Mouse (Mus musculus): ENCODE results near the gene Lhfpl3. TPM values are rescaled to one million over a fixed set of nuclear protein-coding genes. Genes with fewer than 3 reads are reported as not detected.

The Lhfpl3 gene
- total RNA-seq, 2 experiments from 2014 or later, result 19.0 to 23.4 TPM

DNA sequence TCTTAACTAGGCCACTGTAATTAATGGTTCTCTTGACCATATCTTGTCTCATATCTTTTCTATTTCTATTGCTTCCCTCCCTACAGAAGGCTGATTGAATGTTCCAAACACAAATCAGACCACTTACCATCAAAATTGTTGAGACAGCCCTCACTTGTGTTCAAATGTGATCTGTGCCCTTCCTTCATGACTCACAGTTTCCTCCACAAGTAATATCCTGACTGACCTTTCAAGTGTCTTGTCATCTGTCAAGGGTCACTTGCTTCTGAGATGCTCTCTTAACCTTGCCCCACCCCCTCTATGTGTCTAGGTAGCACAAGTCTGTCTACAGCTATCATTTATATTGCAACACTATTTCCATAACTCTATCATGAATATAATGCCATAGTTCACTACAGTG lies 154.1 kb downstream of the Lhfpl3 start:
- intact Hi-C loops (cut with DNase I), result no loop called here
- DNase-seq (ENCODE audit: low spot score in 2 of 2), result no peak

DNA sequence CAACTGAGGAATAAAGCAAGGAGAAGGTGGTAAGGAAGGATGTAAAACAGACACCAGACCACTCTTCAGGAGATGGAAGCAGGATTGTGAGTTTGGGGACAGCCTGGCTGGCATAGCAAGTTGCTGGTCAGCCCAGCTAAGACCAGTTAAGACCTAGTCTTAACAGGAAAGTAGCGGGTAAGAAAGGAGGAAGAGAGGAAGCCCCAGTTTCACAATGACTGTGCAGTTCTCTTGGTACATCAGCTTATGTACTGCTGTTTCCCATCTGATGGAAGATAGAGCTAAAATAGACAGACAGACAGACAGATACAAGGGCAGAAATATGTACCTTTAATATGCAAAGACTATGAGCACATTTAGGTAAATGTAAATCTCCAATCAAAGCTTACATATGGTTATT lies 171.3 kb downstream of the Lhfpl3 start:
- intact Hi-C loops (cut with DNase I), result no loop called here
- DNase-seq (ENCODE audit: low spot score in 2 of 2), result no peak

DNA sequence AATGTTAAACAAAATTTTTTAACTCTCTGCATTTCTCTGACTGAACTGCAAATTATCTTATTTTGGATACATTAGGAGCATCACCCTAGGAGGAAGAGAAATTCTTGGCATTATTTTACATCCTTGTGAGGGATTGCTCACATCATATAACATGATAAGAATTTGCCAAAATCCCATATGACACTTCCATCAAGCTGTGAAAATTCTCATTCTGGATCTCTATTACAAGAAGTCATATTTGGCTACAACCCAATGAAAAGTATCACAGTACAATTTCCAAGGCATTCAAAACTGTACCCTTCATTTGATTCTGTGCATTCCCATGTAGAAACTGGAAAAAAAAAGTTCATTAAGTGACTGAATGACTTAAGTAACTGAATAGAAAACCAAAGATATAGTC lies 180.3 kb downstream of the Lhfpl3 start:
- intact Hi-C loops (cut with DNase I), result no loop called here
- DNase-seq (ENCODE audit: low spot score in 2 of 2), result no peak

DNA sequence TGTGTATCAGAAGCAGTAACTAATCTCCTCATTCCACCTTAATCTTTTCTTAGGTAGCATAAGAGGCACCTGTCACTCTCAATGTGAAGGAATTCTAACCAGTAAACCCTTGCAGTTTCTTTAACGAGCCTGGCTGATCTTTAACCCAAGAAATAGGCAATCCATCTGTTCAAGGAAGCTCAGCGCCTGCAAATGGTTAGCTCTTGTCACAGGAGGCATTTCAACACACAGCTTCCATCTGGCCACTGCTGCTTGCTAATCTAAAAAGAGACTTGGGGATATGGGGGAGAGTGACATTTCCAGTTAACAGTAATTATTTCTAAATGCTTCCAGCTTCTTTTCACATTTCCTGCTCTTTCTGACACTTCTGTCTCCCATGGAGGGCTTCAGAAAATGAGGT lies 182.9 kb downstream of the Lhfpl3 start:
- intact Hi-C loops (cut with DNase I), result no loop called here
- DNase-seq (ENCODE audit: low spot score in 2 of 2), result no peak

DNA sequence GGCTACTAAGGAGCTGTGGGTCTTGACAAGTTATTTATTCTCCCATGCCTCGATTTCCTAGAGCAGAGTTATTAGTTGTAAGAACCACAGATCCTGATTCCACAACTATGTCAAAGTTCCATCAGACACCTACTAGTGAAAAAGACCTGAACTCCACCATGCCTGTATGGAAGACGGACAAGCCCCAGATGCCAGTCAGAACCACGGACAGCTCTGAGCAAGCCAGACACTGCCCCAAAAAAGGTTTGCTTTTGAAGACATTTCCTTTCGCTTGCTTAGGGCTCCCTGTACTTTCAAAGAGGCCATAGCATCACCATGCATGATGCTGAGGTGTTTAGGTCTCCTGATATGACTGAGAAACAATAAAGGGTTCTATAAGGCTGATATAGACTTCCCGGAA lies 197.4 kb downstream of the Lhfpl3 start:
- no peak for DNase-seq (ENCODE audit: low spot score in 2 of 2)
- intact Hi-C loops (cut with DNase I), result no loop called here

DNA sequence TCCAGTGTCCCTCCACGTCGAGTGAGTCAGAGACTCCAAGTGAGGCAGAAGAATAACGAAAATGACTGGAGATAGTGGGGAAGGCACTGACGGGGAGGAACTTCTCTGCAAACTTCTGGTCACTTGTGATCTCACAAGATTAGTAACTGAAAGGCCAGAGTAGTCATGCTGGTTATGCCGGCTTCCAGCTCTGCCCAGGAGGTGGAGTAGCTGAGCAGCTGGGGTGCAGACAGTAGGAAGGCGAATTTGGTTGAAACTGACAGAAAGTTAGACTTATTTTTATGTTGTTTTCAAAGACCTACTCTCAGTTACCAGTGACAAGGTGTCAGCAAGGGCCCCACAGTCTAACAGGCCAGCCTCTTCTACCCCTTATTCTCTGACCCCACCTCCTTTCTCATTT lies 217.4 kb downstream of the Lhfpl3 start:
- intact Hi-C loops (cut with DNase I), result no loop called here
- no peak for DNase-seq (ENCODE audit: low spot score in 2 of 2)

DNA sequence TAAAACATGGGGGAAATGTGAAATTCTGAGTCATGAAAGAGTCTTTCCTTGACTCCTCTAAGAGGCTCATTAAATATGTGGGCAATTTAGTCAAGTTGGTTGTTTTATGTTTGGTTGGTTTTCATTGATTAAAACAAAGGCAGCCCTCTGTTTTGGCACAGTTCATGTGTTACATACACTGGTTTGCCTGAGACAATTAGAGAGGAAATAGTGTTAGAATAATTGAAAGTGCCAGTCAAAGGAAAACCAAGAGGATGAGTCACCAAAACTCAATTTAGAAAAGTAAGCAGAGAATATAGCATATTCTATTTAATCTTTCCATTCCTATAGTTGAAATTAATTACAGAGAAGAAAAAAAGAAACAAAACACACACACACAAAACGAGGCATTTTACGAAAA lies 240.9 kb downstream of the Lhfpl3 start:
- intact Hi-C loops (cut with DNase I), result no loop called here
- no peak for DNase-seq (ENCODE audit: low spot score in 2 of 2)

DNA sequence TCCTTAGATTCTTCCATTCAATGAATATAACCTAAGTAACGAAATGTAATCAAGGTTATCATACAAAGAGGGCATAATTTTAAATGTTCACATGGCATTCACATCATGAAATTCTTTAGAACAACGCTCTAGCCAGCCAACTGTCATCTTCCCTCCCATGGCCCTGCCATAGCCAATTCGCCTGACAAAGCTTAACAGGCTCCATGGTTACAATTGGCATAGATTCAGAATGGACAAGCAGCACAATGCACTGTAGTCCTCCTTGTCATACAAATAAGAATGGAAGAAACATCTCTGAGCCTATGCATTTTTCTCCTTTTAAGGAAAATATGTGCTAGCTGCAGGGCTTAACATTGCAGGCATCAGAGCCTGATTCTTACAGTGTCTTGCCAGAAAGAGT lies 254.0 kb downstream of the Lhfpl3 start:
- intact Hi-C loops (cut with DNase I), result no loop called here
- no peak for DNase-seq (ENCODE audit: low spot score in 2 of 2)

DNA sequence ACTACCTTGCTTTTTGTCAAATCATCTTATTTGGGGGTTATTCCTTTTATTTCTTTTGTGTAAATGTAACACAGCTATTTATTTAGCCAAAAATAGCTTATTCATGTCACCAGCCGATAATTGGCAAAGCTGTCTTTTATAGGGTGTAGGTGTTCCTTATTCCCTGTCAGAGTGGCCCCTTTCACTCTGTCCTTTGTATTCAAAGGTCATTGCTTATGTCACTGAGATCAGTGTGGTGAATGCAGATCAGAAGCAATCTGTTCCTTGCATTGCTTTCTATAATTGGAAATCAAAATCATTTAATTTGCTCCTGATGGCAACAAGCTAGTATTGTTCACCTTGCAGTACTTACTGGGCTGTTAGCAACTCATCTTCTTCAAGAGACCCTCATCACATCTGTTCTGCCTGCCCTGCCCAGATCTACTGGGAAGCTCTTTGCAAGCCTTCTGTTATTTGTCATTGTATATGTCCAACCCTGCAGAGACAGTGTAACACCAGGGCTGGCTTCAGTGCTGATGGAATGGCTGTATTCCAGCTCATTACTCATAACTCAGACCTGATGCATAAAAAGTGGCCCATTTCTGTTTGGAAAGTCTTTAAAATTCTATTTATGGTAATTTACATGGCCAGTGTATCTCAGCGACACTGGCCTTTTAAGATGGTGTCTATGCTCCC lies 257.4 kb downstream of the Lhfpl3 start:
- DNase-seq (ENCODE audit: low spot score in 2 of 2), result peak in 1 of 2 experiments; percentile 25
- intact Hi-C loops (cut with DNase I), result no loop called here

DNA sequence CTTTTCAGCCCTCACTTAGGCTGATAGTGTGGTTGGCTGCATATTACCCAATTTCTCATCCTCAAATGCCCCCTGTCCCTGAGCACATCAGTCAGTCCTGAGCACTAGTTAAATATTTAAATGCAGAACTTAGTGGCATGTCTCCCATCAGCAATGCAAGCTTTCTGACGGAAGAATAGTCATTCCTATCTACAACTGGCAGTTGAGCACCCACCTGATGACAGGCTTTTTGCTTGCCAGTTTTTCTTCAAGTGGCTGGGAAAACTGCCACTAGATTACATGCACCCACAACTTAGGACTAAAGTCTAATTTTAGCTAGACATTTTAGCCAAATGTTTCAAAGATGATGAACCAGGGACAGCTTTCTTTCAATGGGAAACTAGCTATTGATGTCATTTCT lies 260.3 kb downstream of the Lhfpl3 start:
- intact Hi-C loops (cut with DNase I), result no loop called here
- no peak for DNase-seq (ENCODE audit: low spot score in 2 of 2)

DNA sequence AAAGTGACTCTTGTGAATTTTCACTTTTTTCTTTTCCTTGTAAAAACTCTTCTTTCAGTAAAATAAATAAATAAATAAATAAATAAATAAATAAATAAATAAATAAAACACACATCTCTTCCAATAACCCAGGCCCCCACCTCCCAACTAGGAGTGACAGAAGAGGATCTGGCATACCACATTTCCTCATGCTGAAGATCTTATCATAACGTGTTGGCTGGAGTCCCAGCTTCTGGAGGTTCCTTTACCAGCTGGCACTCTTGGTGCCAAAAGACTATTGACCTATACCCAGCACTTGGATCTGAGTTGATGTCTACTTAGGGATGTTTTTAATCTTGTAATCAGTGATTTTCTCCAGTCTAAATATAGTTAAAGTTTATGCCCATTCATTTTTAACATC lies 264.6 kb downstream of the Lhfpl3 start:
- intact Hi-C loops (cut with DNase I), result no loop called here
- DNase-seq (ENCODE audit: low spot score in 2 of 2), result no peak

DNA sequence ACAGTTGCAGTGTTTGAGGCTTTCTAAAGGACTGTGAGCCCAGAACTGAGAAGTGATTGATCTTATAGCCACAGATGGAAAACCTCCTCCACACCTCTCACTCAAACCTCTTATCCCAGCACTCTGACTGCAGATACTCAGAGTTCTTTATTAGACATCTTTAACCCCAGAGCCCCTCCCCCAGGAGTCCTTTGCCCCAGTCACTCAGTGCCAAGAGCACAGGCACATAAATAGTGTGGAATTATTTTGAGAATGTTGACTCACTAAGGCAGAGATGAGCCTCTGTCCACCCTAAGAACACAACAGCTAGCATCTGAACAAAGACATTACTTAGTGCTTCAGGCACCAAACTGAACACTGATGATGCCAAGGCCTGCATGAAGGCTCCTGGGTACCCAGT lies 268.1 kb downstream of the Lhfpl3 start:
- intact Hi-C loops (cut with DNase I), result no loop called here
- no peak for DNase-seq (ENCODE audit: low spot score in 2 of 2)

DNA sequence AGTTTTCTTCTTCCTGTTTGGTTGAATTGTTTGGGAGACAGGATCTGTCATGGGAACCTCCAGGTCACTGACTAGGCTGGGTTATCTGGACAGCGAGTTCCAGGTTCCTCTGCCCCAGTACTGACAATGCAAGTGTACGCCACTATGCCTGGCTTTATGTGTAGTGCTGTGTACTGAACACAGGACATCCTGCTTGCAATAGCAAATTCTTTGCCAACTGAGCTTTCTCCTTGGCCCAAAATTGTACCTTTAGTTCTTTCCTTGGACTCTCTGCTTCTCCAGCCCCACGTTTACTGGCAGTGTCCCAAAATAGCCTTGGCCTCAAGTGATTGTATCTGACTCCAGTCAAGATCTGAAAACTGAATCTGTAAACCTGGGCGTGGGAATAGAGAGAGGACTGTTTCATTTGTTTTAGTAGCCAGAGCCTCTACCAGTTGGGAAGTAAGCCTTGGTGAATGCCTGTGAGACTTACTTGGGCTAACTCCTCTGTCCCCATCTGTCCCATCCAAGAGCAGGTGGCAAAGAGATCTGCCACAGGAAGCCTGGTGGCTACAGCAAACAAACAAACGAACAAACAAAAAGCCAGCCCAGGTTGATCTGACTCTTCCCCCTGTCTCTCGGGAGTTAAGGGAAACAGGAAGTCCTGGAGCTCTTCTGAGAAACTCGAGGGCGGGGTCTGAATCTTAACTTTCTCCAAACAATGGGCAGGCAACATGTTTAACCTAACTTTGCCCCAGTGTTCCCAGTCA lies 269.9 kb downstream of the Lhfpl3 start:
- no peak for DNase-seq (ENCODE audit: low spot score in 2 of 2)
- intact Hi-C loops (cut with DNase I), result no loop called here

DNA sequence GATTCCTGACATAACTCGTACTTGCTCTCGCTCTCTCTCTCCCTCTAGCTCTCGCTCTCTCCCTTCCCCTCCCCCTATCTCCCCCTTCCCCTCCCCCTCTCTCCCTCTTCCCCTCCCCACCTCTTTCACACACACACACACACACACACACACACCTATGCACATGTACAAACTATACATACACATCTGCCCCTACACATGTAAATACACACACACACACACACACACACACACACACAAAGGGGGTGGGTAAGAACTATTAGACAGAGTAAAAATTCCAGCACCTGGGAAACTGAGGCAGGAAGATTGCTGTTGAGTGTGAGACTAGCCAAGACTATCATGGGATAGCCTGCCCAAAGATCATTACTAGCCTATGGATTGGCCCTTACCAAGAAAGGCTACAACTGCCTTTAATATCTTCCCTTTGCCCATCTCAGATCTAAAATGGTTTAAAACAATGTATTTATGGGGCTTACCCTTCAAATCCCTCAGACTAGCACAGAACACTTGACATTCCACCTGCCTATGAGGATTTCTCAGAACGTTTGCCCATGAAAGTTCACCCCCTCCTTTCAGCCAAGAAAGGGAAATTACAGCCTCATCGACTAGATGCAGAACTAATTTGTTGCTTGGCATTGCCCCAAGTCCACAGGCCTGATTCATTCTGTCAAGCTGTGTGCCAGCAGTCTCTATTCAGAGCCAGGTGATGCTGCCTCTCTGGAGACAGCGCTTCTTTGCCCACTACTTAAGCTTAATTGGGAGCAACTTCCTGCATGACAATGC lies 289.3 kb downstream of the Lhfpl3 start:
- DNase-seq (ENCODE audit: low spot score in 2 of 2), result peak; percentile 28 to 39
- intact Hi-C loops (cut with DNase I), result no loop called here

DNA sequence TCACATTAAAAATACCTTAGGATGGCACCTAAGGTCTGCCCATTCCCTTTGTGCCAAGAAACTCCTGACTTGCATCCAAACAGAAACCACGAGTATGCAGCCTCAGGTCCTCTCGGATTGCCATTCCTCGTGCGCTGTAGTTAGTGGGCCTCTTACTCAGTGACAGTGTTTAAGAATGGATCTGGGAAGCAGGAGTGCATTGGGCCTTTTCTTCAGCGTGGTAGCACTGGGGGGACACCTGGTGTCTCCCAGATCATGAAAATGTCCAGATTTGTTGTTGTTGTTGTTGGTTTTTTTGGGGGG lies 289.8 kb downstream of the Lhfpl3 start:
- DNase-seq (ENCODE audit: low spot score in 2 of 2), result no peak
- intact Hi-C loops (cut with DNase I), result no loop called here

DNA sequence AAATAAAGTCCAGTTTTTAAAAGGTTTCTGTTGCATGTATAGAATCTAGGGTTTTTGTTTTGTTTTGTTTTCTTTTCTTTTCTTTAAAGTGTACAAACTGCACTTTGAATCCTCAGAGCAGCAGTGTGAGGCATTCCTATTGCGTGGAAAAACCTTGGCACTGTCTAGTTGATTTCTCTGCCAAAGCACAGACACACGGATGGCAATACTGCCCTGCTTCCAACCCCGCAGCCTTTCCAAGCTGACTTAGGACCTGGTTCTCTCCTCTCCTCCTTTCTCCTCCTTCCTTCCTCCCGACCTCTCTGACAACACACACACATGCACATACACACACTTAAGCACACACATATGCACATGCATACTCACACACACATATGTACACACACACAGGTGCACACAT lies 294.6 kb downstream of the Lhfpl3 start:
- no peak for DNase-seq (ENCODE audit: low spot score in 2 of 2)
- intact Hi-C loops (cut with DNase I), result no loop called here

DNA sequence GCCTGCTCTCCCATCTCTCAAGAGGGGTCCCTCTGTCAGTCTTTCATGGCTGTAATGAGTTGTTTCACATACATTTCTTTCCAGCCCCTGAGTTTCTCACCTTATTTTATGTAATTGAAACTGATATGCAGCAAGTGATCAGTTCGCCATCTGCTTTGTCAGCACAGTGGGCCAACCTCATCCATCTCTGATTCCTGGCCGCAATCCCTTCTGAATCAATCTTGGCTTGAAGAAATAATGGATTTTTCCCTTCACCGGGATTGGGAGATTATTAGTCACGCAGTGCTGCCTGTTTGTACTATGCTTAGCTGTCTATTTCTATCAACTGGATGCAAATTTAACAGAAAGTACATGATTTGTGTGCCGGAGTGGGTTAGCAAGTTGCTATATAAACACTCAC lies 297.0 kb downstream of the Lhfpl3 start:
- no peak for DNase-seq (ENCODE audit: low spot score in 2 of 2)

DNA sequence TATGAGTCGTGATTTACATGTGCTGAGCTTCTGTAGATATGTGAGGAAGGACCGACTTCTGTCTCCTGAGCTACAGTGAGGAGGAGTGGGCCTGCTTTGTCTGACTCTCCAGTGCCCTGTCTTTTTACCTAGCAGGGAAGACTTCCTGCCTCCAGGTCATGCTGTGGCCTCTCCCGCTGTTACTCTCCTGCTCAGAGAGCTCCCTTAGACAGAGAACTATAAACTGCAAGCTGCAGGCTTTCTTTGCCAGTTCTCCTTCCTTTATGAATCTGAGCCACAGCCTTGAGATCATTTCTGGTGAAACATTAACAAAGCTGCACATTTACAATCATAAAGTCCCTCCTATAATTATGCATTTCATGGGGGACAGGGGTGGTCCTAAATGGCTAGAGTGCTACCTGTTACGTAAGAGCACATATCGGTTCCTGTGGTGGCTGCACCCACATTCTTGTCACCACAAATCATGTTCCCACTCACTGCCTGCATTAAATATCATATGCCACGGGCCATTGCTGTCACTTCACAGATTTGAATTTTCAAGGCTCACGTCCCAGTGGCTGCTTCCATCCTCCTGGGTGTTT lies 303.3 kb downstream of the Lhfpl3 start:
- intact Hi-C loops (cut with DNase I), result no loop called here
- DNase-seq (ENCODE audit: low spot score in 2 of 2), result peak in 1 of 2 experiments; percentile 19

More for the DNA sequence above, 297.0 kb downstream of the Lhfpl3 start:
- intact Hi-C loops (cut with DNase I), result no loop called here

DNA sequence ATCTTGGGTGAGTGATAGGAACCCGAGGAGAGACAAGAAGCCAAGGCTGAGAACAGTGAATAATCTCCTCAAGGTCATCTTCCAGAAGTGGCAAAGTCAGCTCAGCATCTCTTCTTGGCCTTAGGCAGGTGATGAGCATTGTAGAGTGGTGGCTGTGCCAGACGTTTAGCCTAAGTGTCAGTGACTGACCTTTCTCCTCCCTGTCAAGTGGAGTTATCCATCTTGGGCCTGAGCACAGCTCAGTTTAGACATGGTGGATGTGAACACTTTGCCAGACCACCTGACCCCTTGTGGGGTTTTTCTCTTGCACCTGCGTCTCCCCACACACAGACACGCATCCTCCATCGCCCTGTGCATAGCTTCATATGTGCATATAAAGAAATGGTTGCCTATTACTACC lies 305.6 kb downstream of the Lhfpl3 start:
- no peak for DNase-seq (ENCODE audit: low spot score in 2 of 2)
- intact Hi-C loops (cut with DNase I), result no loop called here

DNA sequence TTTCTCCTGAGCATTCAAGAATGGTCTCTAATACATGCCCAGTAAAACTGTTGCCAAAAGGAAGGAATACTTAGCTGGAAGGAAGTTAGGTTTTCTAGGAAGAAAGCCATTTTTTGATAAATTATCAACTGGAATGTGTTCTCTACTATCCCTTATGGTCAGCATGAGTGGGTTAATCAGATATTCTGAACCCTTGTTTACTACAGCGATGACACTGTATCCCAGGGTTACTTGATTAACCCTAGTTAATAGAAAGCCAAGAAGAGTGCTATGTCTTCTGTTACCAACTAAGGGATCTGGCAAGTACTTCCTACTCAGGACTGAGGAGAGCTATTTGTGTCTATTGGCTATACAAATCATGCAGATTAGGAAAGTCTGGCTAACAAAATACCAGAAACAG lies 349.0 kb downstream of the Lhfpl3 start:
- intact Hi-C loops (cut with DNase I), result no loop called here
- no peak for DNase-seq (ENCODE audit: low spot score in 2 of 2)

DNA sequence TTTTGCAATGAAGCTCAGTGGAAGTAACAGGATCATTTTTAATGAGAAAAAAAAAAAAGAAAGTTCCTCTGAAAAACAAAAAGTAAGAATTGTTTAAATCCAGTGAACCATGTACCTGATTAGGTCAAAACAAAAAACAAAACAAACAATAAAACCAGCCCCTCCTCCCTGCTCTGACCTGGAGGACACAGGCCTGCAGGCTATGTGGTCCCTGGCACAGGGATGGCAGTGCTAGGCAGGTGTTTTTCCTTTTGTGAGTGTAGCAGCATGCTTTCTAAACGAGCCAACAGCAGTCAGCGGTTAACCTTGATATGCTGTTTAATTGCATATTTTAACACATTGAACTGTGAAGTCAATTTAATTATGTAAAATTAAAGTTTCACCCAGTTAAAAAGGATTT lies 360.7 kb downstream of the Lhfpl3 start:
- DNase-seq (ENCODE audit: low spot score in 2 of 2), result no peak
- intact Hi-C loops (cut with DNase I), result no loop called here
